Mouse (Mus musculus): ENCODE measurements around the gene Fam181b. TPM values are rescaled to one million over a fixed set of nuclear protein-coding genes. Genes with fewer than 3 reads are reported as not detected.

Fam181b gene
- total RNA-seq, 2 experiments from 2014 or later, result 3.6 to 6.2 TPM

DNA sequence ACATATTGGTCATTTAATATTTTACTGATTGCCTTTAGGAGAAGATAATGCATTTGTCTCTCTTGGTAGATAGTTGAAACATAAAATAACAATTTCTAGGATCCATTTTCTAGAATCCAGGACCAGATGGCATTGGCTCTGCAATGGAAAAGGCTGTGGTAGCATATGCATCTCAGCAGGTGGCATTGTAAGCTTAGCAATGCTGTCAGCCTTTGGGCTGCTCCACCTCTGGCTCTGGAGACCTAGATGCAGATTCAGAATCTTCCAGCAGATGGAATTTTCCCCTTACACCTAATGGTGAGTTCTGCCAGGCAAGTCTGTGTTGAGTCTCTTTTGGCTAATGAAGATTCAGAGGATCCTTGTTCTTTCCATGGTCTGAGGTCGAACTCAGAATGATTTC lies 44.3 kb downstream of the Fam181b start:
- no peak for DNase-seq (ENCODE audit: low spot score in 2 of 2)

Other genes starting within 250 kb of the Fam181b start
- gene Ddias, start 205.6 kb upstream of the Fam181b start, total RNA-seq (2021), result 1 to 10 TPM; 4.9 to 5.1 TPM
- gene Prcp, start 205.4 kb upstream of the Fam181b start, total RNA-seq (2021), result 10 to 100 TPM; 20.2 to 22.8 TPM